Mouse (Mus musculus): ENCODE data around the gene Noa1. TPM values are rescaled to one million over a fixed set of nuclear protein-coding genes. Genes with fewer than 3 reads are reported as not detected.

Noa1 gene
- polyA plus RNA-seq (2015; fragmentation: Nextera tagmentation; extraction: Ambion mirVana): 36.2 and 36.5 TPM in 2 replicates

GRCm38 (mm10) chr5:77309924-77310772 is at the start of gene Noa1, which contains the start of gene Polr2b:
TSS of gene Noa1 (minus strand) at chr5:77310084.
TSS of gene Polr2b (plus strand) at chr5:77310147.
- Histone ChIP-seq H3K4me3 (ENCODE audit: low read depth, low read length) (peak within 1 kb of the TSS; percentile 76), H3K36me3 (ENCODE audit: control insufficient read depth, insufficient read depth, low read length) (peaks cover 12% of the 10 kb centered on the region; the same call in 1 of the 2 replicates), H3K4me1 (ENCODE audit: control insufficient read depth, insufficient read depth, low read length) (peaks cover 22% of the 10 kb centered on the region), H3K27ac (ENCODE audit: low read length) (peak within 1 kb of the TSS; percentile 90), H3K9ac (ENCODE audit: low read depth, low read length) (peak within 1 kb of the TSS; percentile 82), H3K4me2 (ENCODE audit: low read length) (peak within 1 kb of the TSS; percentile 99), H3K9me3 (replicated peaks; ENCODE audit: control insufficient read depth, low read length, poor library complexity, severe bottlenecking) (no peaks in the 10 kb centered on the region), H3K27me3 (ENCODE audit: control insufficient read depth, insufficient read depth, low read depth, low read length) (no peaks in the 10 kb centered on the region)
- under 1% methylated on average over 84 of the region's 85 CpGs for WGBS
- peak; percentile 96 for ATAC-seq

DNA sequence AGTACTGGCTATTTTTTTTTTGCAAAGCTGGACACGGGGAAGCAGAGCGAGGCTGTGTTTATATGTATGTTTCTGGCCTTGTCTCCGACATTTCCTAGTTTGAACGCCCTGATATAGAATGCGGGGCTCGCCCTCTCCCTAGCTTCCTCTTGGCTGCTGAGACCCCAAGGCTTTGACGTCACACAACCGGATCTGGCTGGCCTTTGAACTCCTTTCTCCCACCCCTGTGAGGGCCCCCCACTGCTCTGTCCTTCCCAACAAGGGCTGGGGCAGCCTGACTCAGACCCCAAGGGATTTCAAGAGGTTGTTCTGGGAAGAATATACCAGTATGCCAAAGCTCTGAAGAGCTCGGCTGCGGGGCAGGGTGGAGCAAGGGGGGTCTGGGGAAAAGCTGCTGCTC is 48.5 kb upstream of the Noa1 start:
- 4% methylated on average over 10 of the region's 10 CpGs for WGBS
- ATAC-seq: no peak
- H3K4me2 ChIP-seq (ENCODE audit: low read length): peak overlapping the region; percentile 50
- H3K4me3 ChIP-seq (ENCODE audit: low read depth, low read length): peak overlapping the region; percentile 24
- H3K36me3 ChIP-seq (ENCODE audit: control insufficient read depth, insufficient read depth, low read length): no peaks in the 10 kb centered on the region
- no peaks in the 10 kb centered on the region for H3K9me3 ChIP-seq (replicated peaks; ENCODE audit: control insufficient read depth, low read length, poor library complexity, severe bottlenecking)
- peak overlapping the region; percentile 10; the same call in 1 of the 2 replicates for H3K9ac ChIP-seq (ENCODE audit: low read depth, low read length)
- no peak overlapping the region for H3K27ac ChIP-seq (ENCODE audit: low read length)
- H3K4me1 ChIP-seq (ENCODE audit: control insufficient read depth, insufficient read depth, low read length): peaks cover 3% of the 10 kb centered on the region; the same call in 1 of the 2 replicates
- peaks cover 2% of the 10 kb centered on the region; the same call in 1 of the 2 replicates for H3K27me3 ChIP-seq (ENCODE audit: control insufficient read depth, insufficient read depth, low read depth, low read length)

- Histone ChIP-seq H3K27ac (ENCODE audit: low read length) (peak overlapping the region; percentile 47; the same call in 1 of the 2 replicates), H3K4me2 (ENCODE audit: low read length) (peak overlapping the region; percentile 50), H3K4me1 (ENCODE audit: control insufficient read depth, insufficient read depth, low read length) (peaks cover 3% of the 10 kb centered on the region; the same call in 1 of the 2 replicates), H3K4me3 (ENCODE audit: low read depth, low read length) (peak overlapping the region; percentile 24), H3K36me3 (ENCODE audit: control insufficient read depth, insufficient read depth, low read length) (no peaks in the 10 kb centered on the region), H3K9me3 (replicated peaks; ENCODE audit: control insufficient read depth, low read length, poor library complexity, severe bottlenecking) (no peaks in the 10 kb centered on the region), H3K27me3 (ENCODE audit: control insufficient read depth, insufficient read depth, low read depth, low read length) (peaks cover 2% of the 10 kb centered on the region; the same call in 1 of the 2 replicates), H3K9ac (ENCODE audit: low read depth, low read length) (peak overlapping the region; percentile 27; the same call in 1 of the 2 replicates)
- peak; percentile 55 for ATAC-seq
- 20% methylated on average over 22 of the region's 22 CpGs for WGBS
Observed at GRCm38 (mm10) chr5:77357405-77358149, 47.7 kb upstream of the Noa1 start.

- H3K27ac ChIP-seq (ENCODE audit: low read length): no peak overlapping the region
- no peak for ATAC-seq
Observed at GRCm38 (mm10) chr5:77355307-77356265, 45.7 kb upstream of the Noa1 start.

GRCm38 (mm10) chr5:77354361-77354787 is 44.5 kb upstream of the Noa1 start:
- Histone ChIP-seq H3K27me3 (ENCODE audit: control insufficient read depth, insufficient read depth, low read depth, low read length) (peaks cover 2% of the 10 kb centered on the region; the same call in 1 of the 2 replicates), H3K4me2 (ENCODE audit: low read length) (peak overlapping the region; percentile 63), H3K9me3 (replicated peaks; ENCODE audit: control insufficient read depth, low read length, poor library complexity, severe bottlenecking) (no peaks in the 10 kb centered on the region), H3K4me3 (ENCODE audit: low read depth, low read length) (peak overlapping the region; percentile 28), H3K4me1 (ENCODE audit: control insufficient read depth, insufficient read depth, low read length) (peaks cover 3% of the 10 kb centered on the region; the same call in 1 of the 2 replicates), H3K9ac (ENCODE audit: low read depth, low read length) (peak overlapping the region; percentile 27; the same call in 1 of the 2 replicates), H3K27ac (ENCODE audit: low read length) (no peak overlapping the region), H3K36me3 (ENCODE audit: control insufficient read depth, insufficient read depth, low read length) (peaks cover 7% of the 10 kb centered on the region)
- WGBS: 6% methylated on average over 16 of the region's 16 CpGs
- ATAC-seq: peak; percentile 73

More at GRCm38 (mm10) chr5:77355307-77356265, 45.7 kb upstream of the Noa1 start:
- Histone ChIP-seq H3K27me3 (ENCODE audit: control insufficient read depth, insufficient read depth, low read depth, low read length) (peaks cover 2% of the 10 kb centered on the region; the same call in 1 of the 2 replicates), H3K4me1 (ENCODE audit: control insufficient read depth, insufficient read depth, low read length) (peaks cover 3% of the 10 kb centered on the region; the same call in 1 of the 2 replicates), H3K9ac (ENCODE audit: low read depth, low read length) (no peak overlapping the region), H3K36me3 (ENCODE audit: control insufficient read depth, insufficient read depth, low read length) (no peaks in the 10 kb centered on the region), H3K9me3 (replicated peaks; ENCODE audit: control insufficient read depth, low read length, poor library complexity, severe bottlenecking) (no peaks in the 10 kb centered on the region), H3K4me3 (ENCODE audit: low read depth, low read length) (no peak overlapping the region), H3K4me2 (ENCODE audit: low read length) (no peak overlapping the region)
- WGBS: 84% methylated on average over 19 of the region's 19 CpGs

- Histone ChIP-seq H3K9me3 (replicated peaks; ENCODE audit: control insufficient read depth, low read length, poor library complexity, severe bottlenecking) (no peaks in the 10 kb centered on the region), H3K36me3 (ENCODE audit: control insufficient read depth, insufficient read depth, low read length) (peaks cover 17% of the 10 kb centered on the region), H3K27ac (ENCODE audit: low read length) (no peak overlapping the region), H3K4me3 (ENCODE audit: low read depth, low read length) (no peak overlapping the region), H3K4me2 (ENCODE audit: low read length) (no peak overlapping the region), H3K9ac (ENCODE audit: low read depth, low read length) (no peak overlapping the region), H3K4me1 (ENCODE audit: control insufficient read depth, insufficient read depth, low read length) (peaks cover 3% of the 10 kb centered on the region; the same call in 1 of the 2 replicates), H3K27me3 (ENCODE audit: control insufficient read depth, insufficient read depth, low read depth, low read length) (peaks cover 2% of the 10 kb centered on the region; the same call in 1 of the 2 replicates)
- WGBS: 66% methylated on average over 9 of the region's 9 CpGs
- ATAC-seq: no peak
Observed at GRCm38 (mm10) chr5:77351691-77352090, 41.8 kb upstream of the Noa1 start.

DNA sequence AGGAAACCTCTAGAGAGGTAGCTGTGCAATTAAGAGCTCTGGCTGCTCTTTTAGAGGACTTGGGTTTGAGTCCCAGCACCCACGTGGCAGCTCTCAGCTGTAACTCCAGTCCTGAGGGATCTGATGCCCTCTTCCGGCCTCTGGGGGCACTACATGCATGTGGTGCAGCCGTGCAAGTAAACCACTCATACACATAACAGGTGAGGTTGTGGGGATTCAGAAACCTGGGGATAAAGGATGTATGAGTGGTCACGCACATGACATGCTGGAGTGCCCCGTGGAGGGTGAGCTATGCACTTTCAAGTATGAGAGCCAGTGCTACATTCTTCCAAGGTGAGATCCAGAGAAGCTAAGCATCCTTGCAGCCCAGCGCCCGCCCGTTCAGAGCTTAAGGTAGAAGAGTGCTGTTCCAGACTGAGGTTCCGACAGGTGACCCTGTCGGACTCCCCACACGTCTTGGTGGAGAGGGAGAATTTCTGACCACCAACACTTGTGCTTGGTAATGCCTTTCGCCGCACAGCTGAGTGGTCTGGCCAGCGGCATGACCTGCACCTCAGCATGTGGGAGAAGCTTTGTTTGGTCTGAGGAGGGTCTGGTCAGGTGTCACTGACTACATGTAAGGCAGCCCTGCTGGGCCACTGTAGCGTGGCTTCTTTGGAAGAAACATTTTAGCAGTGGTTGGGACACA is 40.2 kb upstream of the Noa1 start:
- peaks cover 29% of the 10 kb centered on the region for H3K36me3 ChIP-seq (ENCODE audit: control insufficient read depth, insufficient read depth, low read length)
- H3K4me2 ChIP-seq (ENCODE audit: low read length): no peak overlapping the region
- H3K4me3 ChIP-seq (ENCODE audit: low read depth, low read length): no peak overlapping the region
- WGBS: 92% methylated on average over 15 of the region's 15 CpGs
- no peak for ATAC-seq
- H3K4me1 ChIP-seq (ENCODE audit: control insufficient read depth, insufficient read depth, low read length): peaks cover 3% of the 10 kb centered on the region; the same call in 1 of the 2 replicates
- no peaks in the 10 kb centered on the region; the same call in 1 of the 2 replicates for H3K27me3 ChIP-seq (ENCODE audit: control insufficient read depth, insufficient read depth, low read depth, low read length)
- H3K27ac ChIP-seq (ENCODE audit: low read length): no peak overlapping the region
- H3K9ac ChIP-seq (ENCODE audit: low read depth, low read length): no peak overlapping the region
- no peaks in the 10 kb centered on the region for H3K9me3 ChIP-seq (replicated peaks; ENCODE audit: control insufficient read depth, low read length, poor library complexity, severe bottlenecking)

All from midbrain, embryonic 16.5 days (tissue).